Comparison of ENCODE assay signal across 8 mouse cellular contexts in genomic region chr9:67813665-67814337, GRCm38 (mm10). TPM values are rescaled to one million over a fixed set of nuclear protein-coding genes. Genes with fewer than 3 reads are reported as not detected.
DNase-seq lines count a peak whose midpoint lies in the region; ATAC-seq lines count a peak whose summit lies in the region.

No protein-coding gene starts in this region.

- no peak overlapping the region for H3K9ac ChIP-seq in heart, embryonic 12.5 days

- peak overlapping the region; percentile 11; the same call in 1 of the 2 replicates for H3K4me2 ChIP-seq in heart, embryonic 12.5 days

- WGBS in heart, embryonic 12.5 days, result 10% methylated on average over 8 of the region's 8 CpGs

- ATAC-seq in heart, embryonic 12.5 days (ENCODE audit: insufficient number of reproducible peaks, low FRiP score), result no peak
- ATAC-seq in frontal cortex, adult (ENCODE audit: low TSS enrichment), result no peak

- no peaks in the 10 kb centered on the region for H3K9me3 ChIP-seq in heart, embryonic 12.5 days (replicated peaks)

- H3K27me3 ChIP-seq in heart, embryonic 12.5 days (replicated peaks), result no peaks in the 10 kb centered on the region

- peak; percentile 26 for DNase-seq in MN1 (ENCODE audit: low spot score)
- peak; percentile 81 for DNase-seq in embryo, embryonic 10 days (ENCODE audit: low spot score)
- peak; percentile 36 to 61 for DNase-seq in kidney, postnatal 25 days
- peak; percentile 40 for DNase-seq in ovary, adult 18-20 months (ENCODE audit: low spot score)
- no peak for DNase-seq in thymus, postnatal 36 days
- no peak for DNase-seq in thymus, postnatal 0 days (ENCODE audit: low spot score)

- no peaks in the 10 kb centered on the region for H3K36me3 ChIP-seq in heart, embryonic 12.5 days

- H3K27ac ChIP-seq in heart, embryonic 12.5 days (ENCODE audit: poor library complexity, severe bottlenecking), result peak overlapping the region; percentile 65

- peaks cover 39% of the 10 kb centered on the region for H3K4me1 ChIP-seq in heart, embryonic 12.5 days (replicated peaks)

- H3K4me3 ChIP-seq in heart, embryonic 12.5 days, result no peak overlapping the region

RNA-seq across cellular contexts. Expression of gene C2cd4a, which starts 18.3 kb away (rescaled TPM):
- 0.22 and 0.28 TPM in 2 replicates for polyA plus RNA-seq in heart, embryonic 12.5 days (2016; fragmentation: Nextera tagmentation; extraction: Ambion mirVana)
- polyA plus RNA-seq in thymus, postnatal 0 days (2015; fragmentation: Nextera tagmentation; extraction: Ambion mirVana), result 0.09 TPM in 1 of 2 replicates, not detected in the other

RNA-seq across cellular contexts. Expression of gene Vps13c, which starts 26.4 kb away (rescaled TPM):
- polyA plus RNA-seq in heart, embryonic 12.5 days (2016; fragmentation: Nextera tagmentation; extraction: Ambion mirVana), result 6.3 and 7.0 TPM in 2 replicates
- 8.0 and 9.9 TPM in 2 replicates for polyA plus RNA-seq in thymus, postnatal 0 days (2015; fragmentation: Nextera tagmentation; extraction: Ambion mirVana)

RNA-seq across cellular contexts. Expression of gene C2cd4b, which starts 54.6 kb away (rescaled TPM):
- 2.7 and 3.8 TPM in 2 replicates for polyA plus RNA-seq in heart, embryonic 12.5 days (2016; fragmentation: Nextera tagmentation; extraction: Ambion mirVana)
- 0.09 and 0.47 TPM in 2 replicates for polyA plus RNA-seq in thymus, postnatal 0 days (2015; fragmentation: Nextera tagmentation; extraction: Ambion mirVana)

Comparison
In these comparisons a context has a peak if more than half of its experiments do, and no peak if none do; other contexts are left out.
1. DNase-seq: peak in MN1 (single experiment), embryo, embryonic 10 days (single experiment), kidney, postnatal 25 days (2 of 2) and ovary, adult 18-20 months (single experiment); none in thymus, postnatal 36 days (0 of 2) and thymus, postnatal 0 days (single experiment).